Mouse (Mus musculus): ENCODE results near the gene Smap1.

DNA sequence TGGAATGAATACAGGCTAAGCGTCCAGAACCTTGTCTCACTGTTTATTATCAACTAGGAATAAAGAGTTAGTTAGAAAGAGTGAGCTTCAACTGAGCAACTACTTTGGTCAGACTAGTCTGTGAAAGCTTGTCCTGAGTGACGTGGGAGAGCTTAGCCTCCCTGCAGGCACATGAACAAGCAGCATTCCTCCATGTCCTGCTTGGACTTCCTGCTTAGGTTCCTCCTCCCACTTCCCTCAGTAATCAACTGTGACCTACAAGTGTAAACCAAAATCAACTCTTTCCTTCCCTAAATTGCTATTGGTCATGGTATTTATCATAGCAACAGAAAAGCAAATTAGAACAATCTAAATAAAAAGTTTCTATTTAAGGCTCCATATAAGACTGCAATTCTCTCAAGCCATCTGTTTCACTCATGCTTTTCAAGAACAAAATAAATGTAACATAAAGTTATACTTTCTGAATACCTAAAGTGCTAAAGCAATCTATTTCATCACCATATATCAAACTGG is 54.7 kb downstream of the Smap1 start:
- TF ChIP-seq CTCF (IDR thresholded peaks at IDR 0.05; ENCODE audit: low read depth) = no peak
- TF ChIP-seq EP300 (IDR thresholded peaks at IDR 0.05; ENCODE audit: low read depth) = no peak
